Mouse (Mus musculus) kidney, postnatal 0 days (tissue): ENCODE measurements around the gene Fam216b. TPM values are rescaled to one million over a fixed set of nuclear protein-coding genes. Genes with fewer than 3 reads are reported as not detected.
A peak's percentile ranks its signal among the peaks of the same experiment; 100 is the strongest.

Experiments
- ATAC-seq: fragments of 200-750 bp; cut with Nextera tagmentation; replicated peaks from 2 replicates; pipeline ENCODE4 v1.8.0; 2017; ENCODE audit warnings: low read depth, moderate number of reproducible peaks, moderate TSS enrichment, moderate library complexity; ENCODE audit not compliant: low FRiP score
- DNase-seq: peaks from one replicate; pipeline ENCODE4 v3.0.0-alpha.2; 2016; ENCODE audit warnings: low spot score
- H3K27ac ChIP-seq: fragments of 300-500 bp; sonication (generic); 2 replicates; pipeline ENCODE4 v1.5.1; 2014; ENCODE audit warnings: mild to moderate bottlenecking
- H3K27me3 ChIP-seq: fragments of 300-500 bp; sonication (generic); 2 replicates; pipeline ENCODE4 v1.6.1; 2014; ENCODE audit warnings: low read length, mixed read lengths; ENCODE audit not compliant: insufficient read depth
- H3K36me3 ChIP-seq: fragments of 300-500 bp; sonication (generic); 2 replicates; pipeline ENCODE4 v1.6.1; 2014; ENCODE audit warnings: low read length, mixed read lengths; ENCODE audit not compliant: insufficient read depth
- H3K4me1 ChIP-seq: fragments of 300-500 bp; sonication (generic); replicated peaks from 2 replicates; pipeline ENCODE4 v1.6.1; 2014; ENCODE audit warnings: antibody characterized with exemption, low read length, mixed read lengths; ENCODE audit not compliant: insufficient read depth
- H3K4me2 ChIP-seq: fragments of 300-500 bp; sonication (generic); 2 replicates; pipeline ENCODE4 v1.6.1; 2014; ENCODE audit warnings: mild to moderate bottlenecking, low read length, moderate library complexity, mixed read lengths
- H3K4me3 ChIP-seq: fragments of 300-500 bp; sonication (generic); replicated peaks from 2 replicates; pipeline ENCODE4 v1.5.1; 2014; ENCODE audit warnings: low read depth, low read length
- H3K9ac ChIP-seq: fragments of 300-500 bp; sonication (generic); 2 replicates; pipeline ENCODE4 v1.6.1; 2014; ENCODE audit warnings: low read depth, low read length
- H3K9me3 ChIP-seq: fragments of 300-500 bp; sonication (generic); replicated peaks from 2 replicates; pipeline ENCODE4 v1.6.1; 2016; ENCODE audit warnings: low read length, inconsistent platforms, mixed read lengths
- CTCF ChIP-seq: IDR thresholded peaks from 2 replicates; pipeline ENCODE4 v1.5.1; 2016; ENCODE audit warnings: antibody characterized with exemption, low read depth, mild to moderate bottlenecking, moderate library complexity
- WGBS: fragments of 180-500 bp; shearing (Covaris S2); extraction: QIAGEN DNeasy Blood & Tissue Kit; methylation state at CpG from one replicate; pipeline ENCODE4 v1.1.7; 2014; 5-methylcytosine and 5-hydroxymethylcytosine counted together
- polyA plus RNA-seq: library from polyadenylated mRNA; unstranded; fragments of >200 nt; fragmentation: Nextera tagmentation; extraction: Ambion mirVana; gene quantifications from 2 replicates; pipeline ENCODE4 v1.2.1, GENCODE M21; 2015

Fam216b gene
- polyA plus RNA-seq, 1 experiment from 2014 or later = not detected

GRCm38 (mm10) chr14:78077508-78077907, 11.3 kb downstream of the Fam216b start:
- no peak overlapping the region for H3K4me2 ChIP-seq
- H3K9me3 ChIP-seq = no peaks in the 10 kb centered on the region
- no peak overlapping the region for H3K9ac ChIP-seq
- ATAC-seq (no peak), DNase-seq (no peak)
- no peak overlapping the region for H3K4me3 ChIP-seq
- H3K27ac ChIP-seq = no peak overlapping the region
- no peaks in the 10 kb centered on the region for H3K36me3 ChIP-seq
- TF ChIP-seq CTCF = no peak
- 38% methylated on average over 2 of the region's 2 CpGs for WGBS
- no peaks in the 10 kb centered on the region for H3K27me3 ChIP-seq
- H3K4me1 ChIP-seq = no peaks in the 10 kb centered on the region

GRCm38 (mm10) chr14:78065938-78066710, 22.7 kb downstream of the Fam216b start:
- no peak for TF ChIP-seq CTCF
- H3K4me1 ChIP-seq = no peaks in the 10 kb centered on the region
- no peaks in the 10 kb centered on the region for H3K36me3 ChIP-seq
- no peaks in the 10 kb centered on the region for H3K9me3 ChIP-seq
- ATAC-seq (no peak), DNase-seq (no peak)
- H3K27me3 ChIP-seq = no peaks in the 10 kb centered on the region
- no peak overlapping the region for H3K9ac ChIP-seq
- no peak overlapping the region for H3K4me2 ChIP-seq
- no peak overlapping the region for H3K27ac ChIP-seq
- 78% methylated on average over 9 of the region's 9 CpGs for WGBS
- H3K4me3 ChIP-seq = no peak overlapping the region

- no peak overlapping the region for H3K9ac ChIP-seq
- 50% methylated on average over 11 of the region's 11 CpGs for WGBS
- peak; percentile 65 for DNase-seq
- H3K27ac ChIP-seq = no peak overlapping the region
- no peaks in the 10 kb centered on the region for H3K36me3 ChIP-seq
- ATAC-seq = 0 out of 2 replicates have a peak, but pooled peaks have one; percentile 54
- no peaks in the 10 kb centered on the region for H3K9me3 ChIP-seq
- no peaks in the 10 kb centered on the region for H3K27me3 ChIP-seq
- no peak overlapping the region for H3K4me2 ChIP-seq
- H3K4me3 ChIP-seq = no peak overlapping the region
- H3K4me1 ChIP-seq = no peaks in the 10 kb centered on the region
- TF ChIP-seq CTCF = no peak
Observed at GRCm38 (mm10) chr14:78062484-78062883, 26.3 kb downstream of the Fam216b start.

DNA sequence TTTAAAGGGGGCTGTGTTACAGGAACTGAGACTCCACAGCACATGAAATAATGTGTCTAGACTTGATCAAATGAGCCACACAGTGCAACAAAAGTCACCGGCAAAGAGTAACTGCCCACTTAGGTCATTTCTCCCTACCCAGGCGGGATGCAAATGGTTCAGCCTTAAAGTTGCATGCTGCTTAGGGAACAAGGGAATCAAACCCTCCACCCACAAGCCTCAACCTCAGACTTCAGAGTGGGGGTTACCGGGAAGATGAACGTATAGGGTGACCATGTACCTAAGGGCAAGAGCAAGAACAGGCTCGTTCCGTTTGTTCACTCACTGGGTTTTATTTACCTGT, 28.2 kb downstream of the Fam216b start:
- DNase-seq (peak; percentile 17), ATAC-seq (no peak)
- WGBS = 34% methylated on average over 6 of the region's 6 CpGs
- Histone ChIP-seq H3K4me1 (no peaks in the 10 kb centered on the region), H3K27ac (no peak overlapping the region), H3K9me3 (no peaks in the 10 kb centered on the region), H3K4me3 (no peak overlapping the region), H3K36me3 (no peaks in the 10 kb centered on the region), H3K4me2 (0 out of 2 replicates have a peak overlapping the region, but pooled peaks have one; percentile 32), H3K27me3 (no peaks in the 10 kb centered on the region), H3K9ac (no peak overlapping the region)
- TF ChIP-seq CTCF = no peak

GRCm38 (mm10) chr14:78059878-78060608, 28.8 kb downstream of the Fam216b start:
- peak; percentile 22 for DNase-seq
- no peaks in the 10 kb centered on the region for H3K36me3 ChIP-seq
- H3K27me3 ChIP-seq = no peaks in the 10 kb centered on the region
- H3K4me3 ChIP-seq = no peak overlapping the region
- TF ChIP-seq CTCF = no peak
- ATAC-seq = no peak
- no peaks in the 10 kb centered on the region for H3K9me3 ChIP-seq
- no peaks in the 10 kb centered on the region for H3K4me1 ChIP-seq
- 0 out of 2 replicates have a peak overlapping the region, but pooled peaks have one; percentile 32 for H3K4me2 ChIP-seq
- H3K27ac ChIP-seq = no peak overlapping the region
- H3K9ac ChIP-seq = no peak overlapping the region
- 23% methylated on average over 9 of the region's 9 CpGs for WGBS

DNA sequence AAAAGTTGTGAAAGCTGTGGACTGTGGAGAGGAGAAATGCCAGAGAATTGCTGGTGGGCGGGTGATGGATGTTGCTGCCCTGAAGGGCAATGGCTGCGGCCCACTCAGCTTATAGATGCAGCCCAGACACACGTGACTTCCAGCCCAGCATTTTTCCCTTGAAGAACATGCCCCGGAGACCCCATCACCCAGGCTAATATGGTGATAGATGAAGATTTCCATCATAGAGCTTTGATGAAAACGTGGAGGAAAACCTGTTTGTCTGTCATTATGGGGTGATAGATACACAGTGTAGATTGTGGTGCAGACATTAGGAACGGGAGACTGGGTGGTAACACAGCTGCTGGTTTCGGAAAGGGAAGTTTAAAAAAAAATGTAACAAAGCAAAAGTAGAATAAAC, 31.4 kb downstream of the Fam216b start:
- ATAC-seq (no peak), DNase-seq (no peak)
- no peak for TF ChIP-seq CTCF
- H3K27me3 ChIP-seq = no peaks in the 10 kb centered on the region
- H3K4me2 ChIP-seq = no peak overlapping the region
- no peak overlapping the region for H3K4me3 ChIP-seq
- 72% methylated on average over 7 of the region's 7 CpGs for WGBS
- H3K9me3 ChIP-seq = no peaks in the 10 kb centered on the region
- no peaks in the 10 kb centered on the region for H3K36me3 ChIP-seq
- H3K27ac ChIP-seq = no peak overlapping the region
- H3K9ac ChIP-seq = no peak overlapping the region
- H3K4me1 ChIP-seq = no peaks in the 10 kb centered on the region
